Mouse (Mus musculus) lung, postnatal 25 days (tissue): ENCODE results near the gene Cyb561a3.
A peak's percentile ranks its signal among the peaks of the same experiment; 100 is the strongest.
"Not testable (repeated sequence)": the region's sequence is repeated elsewhere in the genome, so short reads cannot be mapped to it uniquely, and the experiment has no call there.

ENCODE experiments used
- DNase-seq: peaks from one replicate; pipeline ENCODE4 v3.0.0; 2022; ENCODE audit warnings: low spot score

Gene Cyb561a3

DNA sequence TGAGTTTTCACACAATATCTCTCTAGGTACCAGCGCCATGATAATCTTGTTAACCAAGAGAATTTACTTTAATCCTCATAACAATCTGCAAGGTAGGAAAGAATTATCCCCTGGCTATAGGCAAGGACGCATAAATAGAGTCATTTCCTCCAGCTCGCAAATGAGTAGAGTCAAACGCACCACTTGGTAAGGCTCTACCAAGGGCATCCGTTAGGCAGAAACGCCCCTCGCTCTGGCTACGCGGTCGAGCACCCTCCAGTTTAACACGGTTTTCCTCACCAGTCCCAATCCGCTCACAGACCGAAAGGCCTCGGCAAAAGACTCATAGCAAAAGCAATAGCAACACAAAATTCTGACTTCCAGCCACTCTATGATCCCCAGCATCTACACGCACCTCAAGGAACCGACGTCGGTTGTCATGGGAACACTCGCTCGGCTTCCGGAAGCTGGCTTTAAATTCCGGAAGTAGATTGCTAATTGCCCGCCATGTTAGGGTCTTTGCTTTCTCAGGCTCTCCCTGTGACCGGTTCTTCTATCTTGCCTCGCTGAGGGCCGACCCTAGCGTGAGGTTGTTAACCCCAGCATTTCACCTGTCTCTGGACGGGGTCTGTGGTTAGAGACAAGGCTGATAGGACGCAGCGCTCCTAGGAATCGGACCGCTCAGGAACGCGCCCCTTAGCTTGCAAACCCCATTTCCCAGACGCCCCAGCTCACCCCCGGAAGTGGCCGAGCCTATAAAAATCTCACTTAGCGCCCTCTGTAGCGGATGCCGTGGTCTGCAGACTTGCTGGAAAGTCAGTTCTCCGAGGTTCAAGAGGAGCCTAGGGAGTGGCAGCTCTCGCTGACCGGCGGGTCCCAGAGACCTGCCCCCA, at the start of gene Cyb561a3, which contains the start of gene Tmem138:
Cyb561a3 (plus strand) TSS at position 483 of the 872 bp plus-strand sequence.
Tmem138 (minus strand) TSS at position 673 of the 872 bp plus-strand sequence.
- DNase-seq, result peak; percentile 95

DNA sequence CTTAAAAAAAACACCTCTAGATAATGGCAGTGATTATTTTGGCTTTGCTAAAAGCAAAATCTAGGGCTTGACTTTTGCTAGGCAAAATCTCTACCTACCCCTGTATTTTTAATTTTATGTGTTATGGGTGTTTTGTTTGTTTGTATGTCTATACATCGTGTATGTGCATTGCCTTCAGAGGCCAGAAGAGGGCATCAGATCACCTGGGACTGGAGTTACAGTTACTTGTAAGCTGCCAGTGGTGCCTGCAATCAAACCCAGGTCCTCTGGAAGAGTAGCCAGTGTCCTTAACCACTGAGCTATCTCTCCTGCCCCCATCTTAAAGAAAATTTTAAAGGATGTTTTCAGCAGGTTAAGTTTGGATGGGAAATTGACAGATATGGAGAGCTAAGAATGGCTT, 46.9 kb upstream of the Cyb561a3 start:
- no peak for DNase-seq

DNA sequence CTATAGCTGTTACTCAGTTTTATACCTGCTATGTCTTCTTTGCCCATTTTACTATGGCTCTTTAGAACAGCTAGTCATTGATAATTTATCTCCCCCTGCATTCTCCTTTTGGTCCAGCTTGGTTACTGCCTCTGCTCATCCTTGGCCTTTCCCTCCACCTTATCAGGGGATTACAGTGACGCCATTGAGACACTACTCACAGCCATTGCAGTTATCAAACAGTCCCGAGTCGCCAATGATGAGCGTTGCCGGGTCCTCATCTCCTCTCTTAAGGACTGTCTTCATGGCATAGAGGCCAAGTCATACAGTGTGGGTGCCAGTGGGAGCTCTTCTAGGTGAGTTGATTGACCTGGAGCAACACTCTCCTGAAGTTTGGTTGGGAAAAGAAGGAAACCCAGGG, 37.5 kb upstream of the Cyb561a3 start:
- DNase-seq, result no peak

DNA sequence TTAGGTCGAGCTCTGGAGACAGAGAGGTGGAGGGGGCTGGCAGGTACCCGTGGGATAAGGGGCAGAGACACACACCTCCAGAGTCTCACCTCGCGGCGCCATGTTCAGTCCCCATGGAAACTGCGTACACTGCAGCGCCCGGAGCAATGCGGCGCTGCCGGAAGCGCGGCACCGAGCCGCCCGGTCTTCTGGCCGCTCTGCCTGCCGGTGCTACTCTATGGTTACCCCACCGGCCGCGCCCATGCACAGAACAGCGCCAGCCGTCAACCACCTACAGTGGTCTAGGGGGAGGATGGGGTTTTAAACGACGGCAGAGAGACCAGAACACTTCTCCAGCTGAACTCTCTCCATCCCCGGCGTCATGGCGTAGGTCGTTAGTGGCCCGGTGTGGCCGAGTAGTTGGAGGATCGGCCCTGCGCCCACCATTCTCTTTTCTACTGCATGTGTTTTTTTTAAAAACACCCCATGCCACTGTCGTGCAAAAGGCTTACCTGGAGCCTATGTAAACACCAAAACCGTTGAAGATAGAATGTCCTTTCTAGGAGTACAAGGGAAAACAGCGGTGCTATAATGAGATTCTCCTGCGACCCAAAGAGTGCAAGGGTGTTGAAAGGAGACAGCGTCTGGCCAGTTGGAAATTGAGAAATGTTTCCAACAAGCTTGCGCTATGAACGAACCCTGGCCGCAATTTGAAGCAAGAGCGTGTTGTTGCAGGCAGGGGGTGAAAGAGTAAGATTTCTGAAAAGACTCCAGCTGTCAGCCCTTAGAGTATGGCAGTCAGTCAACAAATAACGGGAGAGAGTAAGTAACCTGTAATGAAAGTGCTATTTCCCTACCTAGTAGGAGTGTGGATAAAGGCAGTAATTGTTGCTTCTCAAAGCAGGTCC, 21.1 kb upstream of the Cyb561a3 start, which contains the start of gene Tmem216:
Tmem216 (minus strand) TSS at position 615 of the 887 bp plus-strand sequence.
- DNase-seq, result peak; percentile 90

DNA sequence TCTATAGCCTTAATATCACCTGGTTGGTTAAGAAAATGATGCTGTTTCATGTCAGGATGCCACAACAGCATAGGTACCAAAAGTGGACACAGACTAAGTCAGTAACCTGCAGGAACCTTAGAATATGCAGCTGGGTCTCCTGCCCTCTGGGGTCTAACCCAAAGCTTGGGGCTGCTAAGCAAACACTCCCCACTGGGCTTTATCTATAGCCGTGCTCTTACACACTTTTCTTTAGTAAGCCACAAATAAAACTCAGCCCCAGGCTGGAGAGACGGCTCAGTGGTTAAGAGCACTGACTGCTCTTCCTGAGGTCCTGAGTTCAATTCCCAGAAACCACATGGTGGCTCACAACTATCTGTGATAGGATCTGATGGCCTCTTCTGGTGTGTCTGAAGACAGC, 20.0 kb upstream of the Cyb561a3 start:
- no peak for DNase-seq

DNA sequence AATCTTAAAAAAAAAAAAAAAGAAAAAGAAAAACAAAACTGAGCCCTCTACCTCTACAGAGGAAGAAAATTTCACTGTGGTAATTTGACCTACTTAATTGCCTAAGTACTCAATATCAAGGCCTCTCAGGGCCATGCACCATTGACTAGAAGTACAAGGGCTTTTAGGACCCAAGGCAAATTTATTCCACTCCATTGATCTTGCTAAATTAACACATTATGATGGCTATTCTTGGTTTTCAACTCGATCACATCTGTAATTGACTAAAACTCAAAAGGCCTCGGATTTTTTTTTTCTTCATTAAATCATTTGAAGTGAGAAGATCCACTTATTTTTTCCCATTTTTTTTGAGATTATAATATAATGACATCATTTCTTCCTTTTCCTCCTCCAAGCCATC, 19.5 kb upstream of the Cyb561a3 start:
- DNase-seq, result no peak

DNA sequence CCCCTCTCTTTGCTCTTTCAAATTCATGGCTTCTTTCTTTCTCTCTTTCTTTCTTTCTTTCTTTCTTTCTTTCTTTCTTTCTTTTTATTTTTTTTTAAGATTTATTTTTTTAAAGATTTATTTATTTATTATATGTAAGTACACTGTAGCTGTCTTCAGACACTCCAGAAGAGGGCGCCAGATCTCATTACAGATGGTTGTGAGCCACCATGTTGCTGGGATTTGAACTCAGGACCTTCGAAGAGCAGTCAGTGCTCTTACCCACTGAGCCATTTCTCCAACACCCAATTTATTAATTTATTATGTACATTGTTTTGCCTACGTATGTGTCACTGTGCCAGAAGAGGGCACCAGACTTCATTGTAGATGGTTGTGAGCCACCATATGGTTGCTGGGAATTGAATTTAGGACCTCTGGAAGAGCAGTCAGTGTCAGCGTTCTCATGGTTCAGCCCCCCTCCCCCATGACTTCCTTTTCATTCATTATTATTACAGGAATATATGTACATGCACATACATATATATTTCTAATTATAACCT, 19.1 kb upstream of the Cyb561a3 start:
- not testable (repeated sequence) for DNase-seq

DNA sequence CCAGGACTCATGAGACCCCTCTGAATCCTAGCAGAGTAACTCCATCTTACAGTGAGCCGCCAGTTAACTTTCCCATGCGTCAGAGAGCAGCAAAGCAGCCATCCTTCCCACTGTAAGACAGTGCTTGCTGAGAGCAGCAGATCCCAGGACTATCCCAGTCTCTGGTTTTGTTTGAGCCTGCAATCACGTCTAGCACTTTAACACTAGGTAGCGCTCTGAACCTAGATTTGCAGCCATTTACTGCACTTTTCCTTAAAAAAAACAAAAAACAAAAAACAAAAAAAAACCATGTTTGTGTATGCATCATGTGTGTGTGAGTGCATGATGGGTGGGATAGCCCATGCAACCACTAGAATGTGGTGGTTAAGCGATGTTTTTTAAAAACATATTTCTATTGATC, 16.9 kb upstream of the Cyb561a3 start:
- no peak for DNase-seq

DNA sequence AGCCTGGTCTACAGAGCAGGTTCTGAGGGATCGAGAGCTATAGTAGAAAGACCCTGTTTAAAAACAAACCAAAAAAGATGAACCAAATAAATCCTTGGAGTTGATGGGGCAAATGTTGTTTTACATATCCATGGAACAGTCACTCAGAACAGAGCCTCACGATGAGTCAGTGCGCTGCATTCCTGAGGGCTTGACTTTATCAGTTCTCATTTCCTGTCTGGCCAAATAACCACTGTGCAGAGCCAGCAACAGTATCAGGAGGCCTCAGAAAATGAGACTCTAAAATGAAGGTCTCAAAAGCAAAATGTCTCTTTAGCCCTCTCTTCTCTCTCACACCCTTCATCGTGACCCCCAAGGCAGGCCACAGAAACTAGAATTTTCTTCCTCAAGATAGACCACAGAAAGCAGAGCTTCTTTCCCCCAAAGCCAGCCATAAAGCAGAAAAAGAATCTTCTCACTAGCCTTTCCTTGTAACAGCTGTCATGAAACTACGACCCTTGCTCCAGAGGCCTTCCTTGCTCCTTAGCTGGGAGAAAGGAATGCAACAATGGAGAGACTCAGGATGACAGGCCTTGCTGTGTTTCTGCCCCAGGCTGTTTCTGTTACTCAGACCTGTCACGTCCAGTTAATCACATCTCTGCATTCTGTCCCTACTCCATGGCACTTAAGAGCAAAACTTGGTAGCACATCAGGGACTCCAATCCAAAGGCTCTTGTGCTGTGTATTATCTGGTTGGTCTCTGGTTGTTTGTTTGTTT, 15.2 kb upstream of the Cyb561a3 start:
- no peak for DNase-seq

DNA sequence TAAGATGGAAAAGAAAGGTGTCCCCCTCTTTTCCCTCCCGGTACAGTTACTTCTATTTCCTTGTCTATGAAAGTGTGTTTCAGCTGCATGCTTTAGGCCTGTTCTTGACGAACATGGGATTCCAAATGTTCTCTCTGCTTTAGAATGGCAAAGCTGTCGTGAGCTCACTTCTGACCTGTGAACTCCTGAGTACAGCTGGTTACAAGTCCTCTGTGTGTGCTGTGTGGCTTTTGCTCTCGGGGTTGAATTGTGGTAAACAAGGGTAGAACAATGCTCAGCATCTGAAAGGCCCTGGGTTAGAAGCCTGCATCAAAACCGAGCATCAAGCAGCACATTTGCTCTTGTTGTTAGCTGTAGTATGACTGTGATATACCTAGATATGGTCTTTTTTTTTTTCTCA, 14.6 kb upstream of the Cyb561a3 start:
- DNase-seq, result no peak

DNA sequence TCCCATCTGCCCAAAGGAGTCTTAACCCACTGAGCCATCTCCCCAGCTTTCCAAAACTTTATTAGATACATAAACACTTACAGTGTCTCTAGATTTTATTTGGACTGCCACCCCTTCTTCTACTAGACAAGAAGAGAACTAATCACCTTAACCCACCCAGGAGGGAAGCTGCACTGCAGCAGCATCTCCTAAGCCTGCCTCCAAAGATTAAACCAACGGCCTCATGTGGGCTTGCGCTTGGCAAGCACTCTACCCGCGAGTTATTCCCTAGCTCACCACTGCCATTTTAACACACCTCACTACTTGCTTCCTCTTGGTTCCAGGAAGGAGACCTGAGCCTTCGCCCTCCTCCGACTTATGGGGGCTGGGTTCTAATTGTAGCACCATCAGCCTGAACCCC, 12.7 kb upstream of the Cyb561a3 start:
- no peak for DNase-seq

DNA sequence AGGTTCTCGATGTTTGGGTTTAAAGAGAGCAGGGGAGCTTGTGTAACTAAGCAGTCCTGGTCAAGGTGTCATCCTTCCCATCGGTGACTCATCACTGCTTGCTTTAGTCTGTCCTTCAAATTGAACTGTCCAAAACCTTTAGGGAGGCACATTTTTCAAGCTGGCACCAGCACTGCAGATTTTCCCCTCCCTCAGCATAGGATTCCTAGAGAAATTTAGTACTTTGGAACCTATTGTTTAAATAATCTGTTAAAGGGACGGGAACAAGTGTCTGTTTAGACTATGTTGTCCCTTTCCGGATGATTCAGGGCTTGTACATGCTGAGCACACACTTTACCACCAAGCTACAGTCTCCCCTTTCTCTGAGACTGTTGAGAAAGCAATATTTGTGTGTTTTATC, 11.8 kb upstream of the Cyb561a3 start:
- no peak for DNase-seq

DNA sequence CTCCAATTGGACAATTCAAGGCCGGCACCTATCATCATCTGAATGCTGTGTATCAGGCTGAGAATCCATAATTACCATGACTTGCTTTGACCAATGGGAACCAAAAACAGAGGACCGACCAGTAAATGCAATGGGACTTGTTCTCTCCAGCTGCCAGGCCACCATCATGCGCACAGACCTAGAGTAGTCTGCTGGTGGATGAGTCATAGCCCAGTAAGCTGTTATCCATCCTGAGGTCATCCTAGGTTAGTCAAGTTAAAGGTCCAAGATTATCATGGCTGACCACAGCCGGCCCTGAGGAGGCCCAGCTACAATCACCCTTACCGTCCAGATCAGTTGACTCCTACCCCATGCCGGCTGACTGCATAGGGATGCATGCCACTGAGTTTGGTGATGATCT, 7.3 kb upstream of the Cyb561a3 start:
- no peak for DNase-seq

DNA sequence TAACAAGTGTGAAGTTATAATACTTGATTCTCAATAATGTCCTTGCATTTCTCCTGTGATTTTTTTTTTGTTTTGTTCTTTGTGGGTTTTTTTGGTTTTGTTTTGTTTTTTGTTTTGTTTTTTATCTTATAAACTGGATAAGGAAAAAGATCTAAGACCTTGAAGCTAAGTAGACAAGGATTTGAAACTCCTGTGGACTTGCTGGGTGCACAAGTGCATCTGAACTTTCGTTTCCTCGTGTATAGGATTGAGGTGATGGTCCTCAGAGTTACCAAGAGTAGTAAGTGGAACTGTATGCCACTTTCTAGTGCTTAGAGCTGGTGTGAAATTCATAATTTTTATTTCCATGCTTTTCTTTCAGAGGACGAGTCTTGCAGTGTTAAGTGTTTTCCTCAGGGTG, 3.1 kb downstream of the Cyb561a3 start:
- no peak for DNase-seq

DNA sequence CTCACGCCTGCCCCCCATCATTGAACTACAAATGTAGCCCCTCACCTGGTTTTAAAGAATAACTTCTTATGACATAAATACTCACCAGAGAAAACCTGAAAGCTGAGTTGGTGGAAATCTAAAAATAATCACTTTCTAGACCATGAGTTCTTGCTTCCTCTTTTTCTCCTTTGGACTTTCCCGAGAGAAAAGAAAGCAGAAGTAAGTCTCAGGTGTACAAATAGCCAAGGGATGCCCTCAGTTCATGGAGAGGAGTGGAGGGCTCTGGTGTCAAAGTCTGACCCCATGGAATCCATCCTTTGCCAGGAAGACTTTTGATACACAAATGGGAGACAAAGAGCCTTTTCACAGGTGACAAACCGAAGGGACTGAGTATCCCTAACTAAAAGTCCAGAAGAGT, 3.8 kb downstream of the Cyb561a3 start:
- no peak for DNase-seq

DNA sequence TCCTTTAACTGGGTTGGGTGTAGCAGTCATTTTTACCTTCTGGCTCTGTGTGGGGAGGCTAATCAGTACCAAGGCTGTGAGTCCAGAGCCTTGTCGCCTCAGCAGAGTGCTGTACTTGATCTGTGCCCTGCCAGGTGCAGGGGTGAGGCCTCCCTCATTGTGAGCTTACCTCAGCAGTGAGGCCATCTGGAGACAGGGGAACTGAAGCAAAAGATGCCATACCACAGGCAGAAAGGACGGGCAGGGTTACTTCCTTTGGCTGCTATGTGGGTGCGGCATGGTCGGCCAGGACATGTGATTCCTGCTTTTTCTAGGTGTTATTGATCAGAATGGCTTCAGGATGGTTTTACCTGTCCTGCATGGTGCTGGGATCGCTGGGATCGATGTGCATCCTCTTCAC, 5.0 kb downstream of the Cyb561a3 start:
- DNase-seq, result no peak

DNA sequence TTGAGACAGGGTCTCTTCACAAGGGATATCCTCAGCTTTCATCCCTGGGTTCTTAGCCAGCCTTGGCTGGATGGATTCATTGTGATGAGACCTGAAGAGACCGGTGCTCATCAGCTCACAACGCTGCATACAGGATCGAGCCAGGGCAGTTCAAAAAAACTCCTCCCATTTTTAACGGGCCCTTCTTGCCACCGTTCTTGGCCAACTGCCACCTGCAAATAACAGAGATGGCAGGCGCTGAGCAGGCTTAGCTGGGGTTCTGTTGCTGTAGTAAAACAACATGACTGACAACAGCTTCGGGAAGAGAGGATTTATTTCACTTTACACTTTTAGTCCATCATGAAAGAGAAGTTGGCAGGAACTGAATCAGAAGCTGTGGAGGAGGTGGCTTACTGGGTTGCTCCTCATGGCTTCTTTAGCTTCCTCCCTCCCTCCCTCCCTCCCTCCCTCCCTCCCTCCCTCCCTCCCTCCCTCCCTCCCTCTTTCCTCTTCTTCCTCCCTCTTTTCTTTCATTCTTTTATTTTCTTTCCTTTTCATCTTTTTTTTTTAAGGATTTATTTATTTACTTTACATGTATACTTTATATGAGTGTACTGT, 6.7 kb downstream of the Cyb561a3 start:
- no peak for DNase-seq

DNA sequence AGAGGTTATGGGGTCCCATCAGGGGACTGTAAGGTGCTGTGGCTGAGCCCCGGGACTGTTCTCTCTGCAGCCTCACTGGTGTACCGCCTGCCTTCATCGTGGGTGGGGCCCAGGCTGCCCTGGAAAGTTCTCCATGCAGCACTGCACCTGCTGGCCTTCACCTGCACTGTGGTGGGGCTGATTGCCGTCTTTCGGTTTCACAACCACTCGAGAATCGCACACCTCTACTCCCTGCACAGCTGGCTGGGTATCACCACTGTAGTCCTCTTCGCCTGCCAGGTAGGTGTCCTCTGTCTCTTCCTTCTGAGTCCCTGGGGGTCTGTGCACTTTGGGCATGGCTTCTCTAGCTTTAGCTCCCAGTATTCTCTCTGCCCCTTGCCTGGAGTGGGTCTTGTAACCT, 8.1 kb downstream of the Cyb561a3 start:
- DNase-seq, result no peak

DNA sequence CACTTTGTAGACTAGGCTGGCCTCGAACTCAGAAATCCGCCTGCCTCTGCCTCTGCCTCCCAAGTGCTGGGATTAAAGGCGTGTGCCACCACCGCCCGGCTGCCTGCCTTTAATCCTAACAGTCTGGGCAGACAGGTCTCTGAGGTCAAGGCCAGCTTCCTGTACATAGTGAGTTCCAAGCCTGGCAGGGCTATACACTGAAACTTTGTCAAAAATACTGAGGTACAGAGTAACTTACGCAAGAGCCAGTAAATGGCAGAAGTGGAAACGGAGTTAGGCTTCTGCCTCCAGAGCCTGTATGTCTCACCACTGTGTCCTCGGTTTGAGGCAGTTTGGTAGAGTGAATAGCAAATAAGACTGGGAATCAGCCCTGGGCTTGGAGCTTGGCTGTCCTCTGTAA, 10.3 kb downstream of the Cyb561a3 start:
- DNase-seq, result no peak

DNA sequence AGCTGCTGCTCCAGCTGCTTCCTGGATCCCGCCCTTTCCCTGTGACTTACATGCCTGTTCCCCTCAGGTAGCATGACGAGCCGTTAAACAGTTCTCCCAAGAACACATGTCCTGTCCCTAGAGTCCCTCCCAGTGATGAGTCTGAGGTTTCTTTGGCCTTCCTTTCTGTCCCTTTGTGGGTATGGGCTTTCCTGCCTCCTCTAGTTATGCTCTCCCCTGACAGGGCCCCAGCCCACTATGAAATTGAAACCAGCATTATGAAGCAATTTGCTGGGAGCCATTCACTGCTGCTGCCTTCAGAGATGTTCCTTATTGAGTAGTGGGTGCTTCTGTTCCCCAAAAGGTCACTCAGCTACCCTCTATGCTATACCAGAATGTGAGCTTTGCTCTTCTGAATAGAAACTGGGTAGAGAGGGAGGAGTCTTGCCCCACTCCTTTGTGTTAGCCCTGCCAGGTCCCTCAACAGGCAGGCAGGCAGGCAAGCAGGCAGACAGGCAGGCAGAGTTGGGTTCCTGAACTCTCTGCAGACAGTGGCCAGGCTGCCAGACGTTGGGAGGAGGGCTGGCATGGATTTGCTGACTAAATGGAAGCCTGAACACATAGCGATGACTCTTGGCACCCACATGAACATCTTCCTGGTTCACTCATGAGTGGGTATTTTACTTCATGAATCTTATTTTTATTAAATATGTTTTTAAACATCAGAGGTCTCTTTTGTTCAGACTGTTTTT, 12.3 kb downstream of the Cyb561a3 start:
- no peak for DNase-seq

DNA sequence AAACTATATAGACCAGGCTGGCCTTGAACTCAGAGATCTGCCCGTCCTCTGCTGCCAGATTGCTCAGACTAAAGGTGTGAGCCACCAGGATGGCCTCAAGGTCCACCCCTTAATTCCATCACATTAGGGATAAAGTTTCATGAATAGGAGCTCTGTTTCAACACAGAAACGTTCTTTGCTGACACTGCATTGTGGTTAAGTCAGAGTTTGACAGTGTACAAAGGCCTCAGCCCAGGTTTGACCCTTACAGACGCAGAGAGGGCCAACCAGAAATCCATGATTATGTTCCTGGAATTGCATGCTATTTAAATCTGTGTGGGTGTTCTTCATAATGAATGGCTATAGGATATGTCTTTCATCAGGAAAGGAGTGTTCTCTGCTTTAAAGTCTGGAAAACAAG, 13.3 kb downstream of the Cyb561a3 start:
- no peak for DNase-seq
